Mouse (Mus musculus) right cerebral cortex, postnatal 10 days (tissue): Measurements from ENCODE around the gene Mpo.

Source experiments
- DNase-seq, 2 experiments: peaks; one replicate each; pipeline ENCODE4 v3.0.0; 2021; ENCODE audit warnings: low spot score in 2 of 2

The Mpo gene

GRCm38 (mm10) chr11:87758161-87758911 is 35.0 kb upstream of the Mpo start:
- DNase-seq = no peak

GRCm38 (mm10) chr11:87758957-87759608 is 34.3 kb upstream of the Mpo start:
- no peak for DNase-seq

DNA sequence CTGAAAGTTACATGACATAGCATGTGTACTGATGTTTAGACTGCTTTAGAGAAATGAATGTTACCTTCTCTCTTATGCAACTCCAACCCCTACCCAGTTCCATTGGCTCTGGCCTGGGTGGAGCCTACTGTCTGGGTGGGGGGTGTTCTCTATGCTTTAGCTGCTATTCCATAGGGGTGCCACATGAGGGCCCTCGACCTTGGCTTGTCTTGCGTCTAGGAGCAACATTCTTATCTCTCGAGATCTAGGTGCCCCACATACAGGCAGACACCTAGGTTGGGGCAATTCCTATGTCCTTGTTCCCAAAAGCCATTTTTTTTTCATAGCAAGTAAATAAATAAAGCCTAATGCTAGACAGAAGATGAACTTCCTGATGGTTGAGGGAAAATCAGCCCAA is 33.8 kb upstream of the Mpo start:
- peak; percentile 67 to 74 for DNase-seq

DNA sequence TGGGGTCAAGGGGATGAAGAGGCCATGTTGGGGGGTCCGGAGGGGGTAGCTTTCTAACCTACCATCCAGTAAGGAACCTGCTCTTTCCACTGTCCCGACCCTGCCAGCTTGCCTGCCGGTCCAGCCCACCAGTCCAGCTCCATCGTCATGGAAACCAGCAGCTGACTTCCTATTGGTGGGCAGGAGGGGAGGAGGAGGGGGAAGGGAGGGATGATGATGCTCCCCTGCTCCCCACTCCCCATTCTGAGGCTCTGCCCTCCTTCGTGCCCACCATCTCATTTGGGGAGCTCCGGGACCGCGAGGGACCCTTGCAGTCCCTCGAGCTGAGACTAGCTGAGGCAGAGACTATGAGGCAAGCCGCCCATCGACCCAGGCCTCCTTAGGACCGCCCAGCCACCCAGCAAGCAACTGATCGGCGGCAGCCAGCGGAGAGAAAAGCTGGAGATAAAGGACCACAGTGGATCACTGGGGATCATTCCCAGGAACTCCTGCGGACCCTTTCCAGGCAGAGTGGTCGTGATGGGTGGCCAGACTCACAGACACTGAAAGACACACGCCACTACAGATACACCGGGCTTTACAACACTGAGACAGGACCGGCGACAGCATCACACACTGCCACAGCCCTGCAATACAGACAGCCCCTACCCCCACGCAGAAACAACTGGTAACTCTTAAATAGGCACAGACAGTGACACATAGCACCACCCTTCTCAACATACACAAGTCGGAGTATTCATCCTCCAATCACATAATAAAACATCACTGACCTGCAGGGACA is 32.9 kb upstream of the Mpo start, which contains the start of gene Tspoap1:
Tspoap1 (plus strand) TSS at position 241 of the 781 bp plus-strand sequence.
- DNase-seq = peak; percentile 89 to 94

DNA sequence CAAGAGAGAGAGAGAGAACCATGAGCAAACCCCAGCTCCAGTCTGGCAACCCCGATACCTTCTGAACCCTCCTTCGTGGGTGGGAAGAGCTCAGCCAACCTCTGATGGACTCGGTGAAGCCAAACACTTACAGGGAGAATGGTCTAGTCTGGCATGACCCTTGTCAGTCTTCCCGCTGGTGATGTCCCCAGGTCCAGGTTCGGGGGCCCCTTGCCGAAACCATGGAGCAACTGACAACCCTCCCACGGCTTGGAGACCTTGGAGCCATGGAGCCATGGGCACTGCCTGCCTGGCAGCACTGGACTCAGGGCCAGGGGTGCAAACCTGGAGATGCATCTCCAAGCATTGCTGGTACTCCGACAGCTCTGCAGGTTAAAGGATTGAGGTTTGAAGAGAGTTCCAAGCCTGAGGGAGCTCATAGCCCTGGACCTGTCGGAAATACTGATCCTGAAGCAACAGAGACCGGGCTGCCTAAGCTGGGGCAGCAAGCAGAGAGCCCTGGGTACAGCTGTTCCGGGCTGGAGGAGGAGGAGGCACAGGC is 32.1 kb upstream of the Mpo start:
- no peak for DNase-seq

DNA sequence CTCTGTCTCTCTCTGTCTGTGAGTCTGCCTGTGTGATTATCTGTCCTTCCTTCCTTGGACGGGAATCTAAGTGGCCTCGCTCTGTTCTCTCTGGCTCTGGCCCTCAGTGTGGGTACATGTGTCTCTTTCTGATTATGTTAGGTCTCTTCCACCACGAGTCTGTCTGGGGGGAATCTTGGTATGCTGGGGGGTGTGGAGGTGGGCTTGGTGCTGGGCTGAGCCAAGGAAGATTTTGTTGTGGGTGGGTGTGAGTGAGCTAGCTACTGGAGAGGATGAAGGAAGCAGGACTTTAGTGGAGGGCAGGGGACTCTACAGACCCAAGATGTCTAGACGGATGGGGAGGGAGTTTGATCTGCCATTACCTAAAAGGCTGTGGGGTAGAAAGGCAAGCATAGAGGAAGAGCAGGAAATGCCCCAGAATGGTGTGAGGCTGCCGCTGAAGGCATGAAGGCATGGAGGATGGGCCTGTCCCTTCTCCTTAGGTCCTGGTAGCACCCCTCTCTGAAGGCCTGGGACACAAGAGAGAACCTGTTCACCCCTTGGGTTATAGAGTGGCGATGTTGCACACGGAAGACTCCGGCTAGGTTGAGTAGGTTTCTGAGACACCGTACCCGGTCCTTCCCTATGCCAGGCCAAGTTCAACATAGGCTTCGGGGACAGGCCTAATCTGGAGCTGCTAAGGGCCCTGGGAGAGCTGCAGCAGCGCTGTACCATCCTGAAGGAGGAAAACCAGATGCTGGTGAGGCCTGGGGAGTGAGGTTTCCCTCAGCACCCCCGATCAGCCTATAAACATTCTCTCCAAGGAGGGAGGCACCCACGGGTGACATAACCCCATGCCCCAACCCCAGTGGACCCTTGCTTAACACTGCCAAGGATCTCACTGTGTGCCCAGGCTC is 31.3 kb upstream of the Mpo start:
- DNase-seq = no peak

DNA sequence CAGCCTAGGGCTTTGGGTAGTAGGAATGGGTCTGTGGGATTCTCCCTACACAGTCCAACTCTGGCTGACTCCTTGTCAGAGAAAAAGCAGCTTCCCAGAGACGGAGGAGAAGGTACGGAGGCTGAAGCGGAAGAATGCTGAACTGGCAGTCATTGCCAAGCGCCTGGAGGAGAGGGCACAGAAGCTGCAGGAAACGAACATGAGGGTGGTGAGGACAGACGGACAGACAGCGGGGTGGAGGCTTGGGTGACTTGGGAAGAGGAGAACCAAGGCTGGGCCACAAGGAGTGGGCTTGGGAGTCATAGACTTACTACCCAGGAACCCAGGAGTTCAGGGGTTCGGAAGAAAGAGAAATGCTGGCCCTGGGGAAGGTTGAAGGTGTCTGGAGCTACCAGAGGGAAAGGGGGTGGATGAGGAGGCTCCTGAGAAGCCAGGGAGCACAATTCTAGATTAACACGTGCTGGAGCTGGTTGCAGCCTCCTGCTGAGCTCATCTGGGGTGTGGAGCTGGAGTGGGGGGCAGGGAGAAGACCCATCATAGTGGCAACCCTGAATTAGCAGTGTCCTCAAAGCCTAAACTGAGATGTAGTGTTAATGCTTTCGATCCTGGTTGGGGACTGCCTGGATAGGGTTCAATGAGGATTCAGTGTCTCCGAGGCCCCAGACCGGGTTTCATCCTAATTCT is 30.5 kb upstream of the Mpo start:
- peak; percentile 61 to 75 for DNase-seq

DNA sequence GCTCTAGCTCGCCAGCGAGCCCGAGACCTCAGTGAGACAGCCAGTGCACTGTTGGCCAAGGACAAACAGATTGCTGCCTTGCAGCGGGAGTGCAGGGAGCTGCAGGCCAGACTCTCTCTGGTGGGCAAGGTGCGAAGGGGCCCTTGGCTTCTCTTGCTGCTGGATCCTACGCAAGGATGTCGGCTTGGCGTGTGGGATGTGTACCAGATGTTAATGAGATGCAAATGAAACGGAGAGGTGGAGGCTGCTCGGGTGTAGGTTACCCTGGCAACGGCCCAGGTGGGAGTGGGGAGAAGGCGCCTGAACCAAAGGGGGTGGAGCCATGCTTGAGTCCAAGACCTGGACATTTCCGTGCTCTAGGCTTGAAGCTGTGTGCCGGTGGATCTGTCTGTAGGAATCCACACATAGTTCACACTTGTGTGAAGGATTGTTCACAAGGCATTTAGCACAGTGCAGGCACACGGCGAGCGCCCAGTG is 29.8 kb upstream of the Mpo start:
- peak; percentile 85 to 89 for DNase-seq

GRCm38 (mm10) chr11:87763988-87764876 is 29.1 kb upstream of the Mpo start:
- peak; percentile 65 to 71 for DNase-seq

- DNase-seq = no peak
Measured at GRCm38 (mm10) chr11:87768745-87769144, 24.6 kb upstream of the Mpo start.

DNA sequence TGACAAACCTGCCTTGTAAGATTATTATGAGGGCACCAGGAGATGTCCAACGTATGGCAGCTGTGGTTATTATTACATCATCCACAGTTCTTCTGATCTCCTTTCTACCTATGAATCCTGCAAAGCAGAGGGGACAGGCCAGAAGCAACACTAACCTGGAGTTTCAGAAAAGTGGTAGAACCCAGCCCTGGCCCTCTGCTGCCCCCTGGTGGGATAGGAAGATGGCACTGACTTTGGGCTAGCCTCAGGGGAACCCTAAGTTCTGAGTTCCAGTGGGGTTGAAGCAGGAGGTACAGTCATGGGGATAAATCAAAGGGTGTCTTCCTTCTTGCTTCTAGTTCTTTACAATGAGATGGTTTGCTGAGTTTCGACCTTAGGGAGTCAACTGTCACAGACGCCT is 22.4 kb upstream of the Mpo start:
- peak in 1 of 2 experiments; percentile 78 for DNase-seq

DNA sequence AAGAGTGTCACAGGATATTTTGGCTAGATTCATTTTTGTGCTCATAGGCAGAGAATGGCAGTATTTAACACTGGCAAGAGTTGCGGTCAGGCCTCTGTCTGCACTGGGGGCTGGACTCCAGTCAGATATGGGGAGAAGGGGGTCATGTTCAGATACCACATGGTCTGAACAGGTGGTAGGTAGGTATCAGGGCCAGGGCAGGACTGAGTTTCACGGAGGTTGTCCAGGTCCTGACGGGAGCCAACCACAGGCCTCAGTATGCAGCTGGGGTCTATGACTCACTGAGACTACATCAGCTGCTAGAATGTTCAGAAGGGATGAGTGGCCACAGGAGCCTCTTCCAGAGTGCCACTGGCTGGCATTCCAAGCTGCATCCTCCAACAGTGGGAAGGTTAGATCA is 21.0 kb upstream of the Mpo start:
- DNase-seq = no peak

DNA sequence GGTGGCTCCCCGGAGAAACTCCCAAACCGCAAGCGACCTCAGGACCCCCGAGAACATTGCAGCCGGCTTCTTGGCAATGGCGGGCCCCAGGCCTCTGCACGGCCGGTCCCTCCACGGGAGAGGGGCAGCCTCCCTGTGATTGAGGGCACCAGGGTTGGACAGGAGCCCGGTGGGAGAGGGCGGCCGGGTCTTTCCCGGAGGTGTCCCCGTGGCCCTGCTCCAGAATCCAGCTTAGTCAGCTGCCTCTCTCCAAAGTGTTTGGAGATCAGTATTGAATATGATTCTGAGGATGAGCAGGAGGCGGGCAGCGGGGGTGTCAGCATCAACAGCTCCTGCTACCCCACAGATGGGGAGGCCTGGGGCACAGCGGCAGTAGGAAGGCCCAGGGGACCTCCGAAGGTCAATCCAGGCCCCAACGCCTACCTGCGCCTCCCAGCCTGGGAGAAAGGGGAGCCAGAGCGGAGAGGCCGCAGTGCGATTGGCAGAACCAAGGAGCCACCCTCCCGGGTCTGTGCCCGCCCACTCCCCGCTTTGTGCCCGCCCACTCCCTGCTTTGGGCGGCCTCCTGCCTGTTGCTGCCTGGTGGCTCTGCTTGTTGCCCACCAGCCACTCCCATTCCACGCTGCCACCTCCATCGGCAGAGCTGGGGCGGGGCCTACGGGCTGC is 15.1 kb upstream of the Mpo start:
- DNase-seq = peak; percentile 73 to 74

DNA sequence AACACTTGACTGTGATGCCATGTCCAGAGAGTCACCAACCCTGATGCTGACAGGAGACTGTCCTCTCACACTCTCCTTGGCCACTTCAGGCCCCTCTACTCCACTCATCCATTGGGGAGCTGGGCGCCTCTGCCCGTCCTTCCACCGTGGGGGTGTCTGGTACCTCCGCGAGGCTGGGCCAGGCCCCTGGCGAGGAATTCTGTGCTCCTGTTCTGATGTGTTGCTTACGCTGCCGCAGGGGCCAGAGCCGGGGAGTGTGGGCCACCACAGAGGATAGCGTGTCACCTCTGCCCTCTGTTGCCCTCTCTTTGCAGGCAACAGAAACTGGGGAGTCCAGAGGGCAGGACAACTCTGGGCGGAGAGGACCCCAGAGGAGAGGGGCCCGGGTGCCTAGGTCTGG is 14.5 kb upstream of the Mpo start:
- no peak for DNase-seq

- DNase-seq = no peak
Measured at GRCm38 (mm10) chr11:87779392-87779791, 14.0 kb upstream of the Mpo start.

DNA sequence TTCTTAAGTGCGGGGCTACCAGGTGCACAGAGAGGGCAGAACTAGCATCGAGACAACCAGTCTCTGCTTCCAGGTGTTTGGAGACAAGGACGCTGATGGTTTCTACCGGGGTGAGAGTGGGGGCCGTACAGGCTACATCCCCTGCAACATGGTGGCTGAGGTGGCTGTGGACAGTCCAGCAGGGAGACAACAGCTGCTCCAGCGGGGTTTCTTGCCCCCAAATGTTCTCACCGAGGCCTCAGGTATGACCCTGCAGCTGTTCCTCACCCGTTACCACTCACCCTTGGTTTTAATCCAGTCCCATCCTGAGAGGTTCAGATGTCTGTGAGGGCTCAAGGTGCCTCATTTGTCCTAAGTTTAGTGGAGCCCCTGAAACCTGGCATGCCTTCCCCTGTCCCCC is 13.3 kb upstream of the Mpo start:
- no peak for DNase-seq

GRCm38 (mm10) chr11:87790088-87790487 is 3.3 kb upstream of the Mpo start:
- no peak for DNase-seq

- DNase-seq = peak in 1 of 2 experiments; percentile 48
Measured at GRCm38 (mm10) chr11:87801711-87802275, 8.4 kb downstream of the Mpo start.

DNA sequence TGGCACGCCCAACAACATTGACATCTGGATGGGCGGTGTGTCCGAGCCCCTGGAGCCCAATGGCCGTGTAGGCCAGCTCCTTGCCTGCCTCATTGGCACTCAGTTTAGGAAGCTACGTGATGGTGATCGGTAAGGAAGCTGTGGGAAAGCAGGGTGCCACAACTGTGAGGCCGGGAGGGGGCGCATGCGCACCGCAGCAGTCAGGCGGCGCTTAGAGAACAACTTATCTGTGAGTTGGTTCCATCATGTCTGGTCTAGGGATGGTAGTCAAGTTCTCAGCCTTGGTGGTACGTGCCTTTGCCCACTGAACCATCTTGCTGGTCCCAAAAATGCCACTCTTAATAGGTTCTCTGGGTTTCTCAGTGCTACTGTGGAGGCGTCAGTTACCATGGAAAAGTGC is 9.2 kb downstream of the Mpo start:
- DNase-seq = peak in 1 of 2 experiments; percentile 52
